Mouse (Mus musculus) MEL (cell line): ENCODE results near the gene Srpk3. TPM values are rescaled to one million over a fixed set of nuclear protein-coding genes. Genes with fewer than 3 reads are reported as not detected.

Experiments used
- DNase-seq: peaks from one replicate; pipeline ENCODE4 v3.0.0; 2011; ENCODE audit warnings: low read depth, low spot score
- H3K27ac ChIP-seq: 2 replicates; pipeline ENCODE4 v1.5.1; 2012; ENCODE audit warnings: low read depth, mild to moderate bottlenecking, control low read depth, low read length, moderate library complexity; ENCODE audit not compliant: control insufficient read depth
- H3K27me3 ChIP-seq, 2 experiments: fragments of 150-350 bp in 1 of 2; sonication (generic) in 1 of 2; 2 replicates each; pipeline ENCODE4 v1.6.1; 2012; ENCODE audit warnings: low read length in 2 of 2, mild to moderate bottlenecking in 2 of 2, improper control_type of control experiment in 1 of 2, moderate library complexity in 1 of 2; ENCODE audit not compliant: insufficient read depth in 2 of 2, control insufficient read depth in 1 of 2
- H3K36me3 ChIP-seq, 2 experiments: 2 replicates each; pipeline ENCODE4 v1.6.1; 2012 to 2014; ENCODE audit warnings: low read length in 2 of 2, improper control_type of control experiment in 1 of 2, inconsistent platforms in 1 of 2, mild to moderate bottlenecking in 1 of 2; ENCODE audit not compliant: insufficient read depth in 2 of 2, control insufficient read depth in 1 of 2
- H3K4me1 ChIP-seq, 2 experiments: fragments of 150-350 bp in 1 of 2; sonication (generic) in 1 of 2; 2 replicates each; pipeline ENCODE4 v1.6.1; 2012; ENCODE audit warnings: low read length in 2 of 2, improper control_type of control experiment in 1 of 2, mild to moderate bottlenecking in 1 of 2; ENCODE audit not compliant: insufficient read depth in 2 of 2, control insufficient read depth in 1 of 2
- H3K4me3 ChIP-seq, 2 experiments: fragments of 150-350 bp in 1 of 2; sonication (generic) in 1 of 2; 2 replicates each; pipeline ENCODE4 v1.5.1; 2012; ENCODE audit warnings: low read depth in 2 of 2, low read length in 2 of 2, mild to moderate bottlenecking in 2 of 2, moderate library complexity in 2 of 2, control low read depth in 1 of 2, improper control_type of control experiment in 1 of 2; ENCODE audit not compliant: control insufficient read depth in 1 of 2, insufficient read depth in 1 of 2
- H3K79me2 ChIP-seq: 2 replicates; pipeline ENCODE4 v1.6.1; 2012; ENCODE audit warnings: mild to moderate bottlenecking, low read length, moderate library complexity; ENCODE audit not compliant: control insufficient read depth, poor library complexity, insufficient read depth
- H3K9ac ChIP-seq: 2 replicates; pipeline ENCODE4 v1.6.1; 2012; ENCODE audit warnings: low read depth, mild to moderate bottlenecking, control low read depth, low read length, moderate library complexity; ENCODE audit not compliant: control insufficient read depth, poor library complexity, severe bottlenecking
- H3K9me3 ChIP-seq: fragments of 150-350 bp; sonication (generic); replicated peaks from 2 replicates; pipeline ENCODE4 v1.6.1; 2012; ENCODE audit warnings: mild to moderate bottlenecking, low read length, improper control_type of control experiment, moderate library complexity; ENCODE audit not compliant: insufficient read depth
- BHLHE40 ChIP-seq: IDR thresholded peaks from 2 replicates; pipeline ENCODE4 v1.6.1; 2012; ENCODE audit warnings: low read depth, mild to moderate bottlenecking, inconsistent platforms, low read length, improper control_type of control experiment, borderline replicate concordance
- CHD1 ChIP-seq: IDR thresholded peaks from 2 replicates; pipeline ENCODE4 v1.6.1; 2012; ENCODE audit warnings: low read depth, mild to moderate bottlenecking, inconsistent platforms, low read length, improper control_type of control experiment
- CHD2 ChIP-seq: IDR thresholded peaks from 2 replicates; pipeline ENCODE4 v1.6.1; 2011; ENCODE audit warnings: low read length, improper control_type of control experiment
- E2F4 ChIP-seq: IDR thresholded peaks from 2 replicates; pipeline ENCODE4 v1.6.1; 2011; ENCODE audit warnings: low read depth, low read length, improper control_type of control experiment, borderline replicate concordance
- ELF1 ChIP-seq: IDR thresholded peaks from 2 replicates; pipeline ENCODE4 v1.6.1; 2014; ENCODE audit warnings: low read depth, mild to moderate bottlenecking, inconsistent platforms, low read length, improper control_type of control experiment, moderate library complexity
- EP300 ChIP-seq, 2 experiments: IDR thresholded peaks; 2 replicates each; pipeline ENCODE4 v1.6.1; 2011; ENCODE audit warnings: improper control_type of control experiment in 2 of 2, low read length in 2 of 2, low read depth in 1 of 2, mild to moderate bottlenecking in 1 of 2
- HCFC1 ChIP-seq: IDR thresholded peaks from 2 replicates; pipeline ENCODE4 v1.6.1; 2012; ENCODE audit warnings: low read depth, mild to moderate bottlenecking, inconsistent platforms, low read length, improper control_type of control experiment, moderate library complexity
- JUND ChIP-seq: IDR thresholded peaks from 2 replicates; pipeline ENCODE4 v1.6.1; 2011; ENCODE audit warnings: low read depth, mild to moderate bottlenecking, improper control_type of control experiment, low read length
- MAFK ChIP-seq: IDR thresholded peaks from 2 replicates; pipeline ENCODE4 v1.6.1; 2011; ENCODE audit warnings: low read depth, mild to moderate bottlenecking, low read length, improper control_type of control experiment, borderline replicate concordance
- MAZ ChIP-seq: IDR thresholded peaks from 2 replicates; pipeline ENCODE4 v1.6.1; 2012; ENCODE audit warnings: low read depth, mild to moderate bottlenecking, inconsistent platforms, low read length, improper control_type of control experiment
- MEF2A ChIP-seq: IDR thresholded peaks from 2 replicates; pipeline ENCODE4 v1.6.1; 2014; ENCODE audit warnings: low read depth, mild to moderate bottlenecking, inconsistent platforms, low read length, improper control_type of control experiment; ENCODE audit not compliant: poor library complexity, insufficient replicate concordance, severe bottlenecking; ENCODE audit errors: extremely low read depth
- MXI1 ChIP-seq: IDR thresholded peaks from 2 replicates; pipeline ENCODE4 v1.6.1; 2011; ENCODE audit warnings: mild to moderate bottlenecking, low read depth, low read length, improper control_type of control experiment
- MYB ChIP-seq: IDR thresholded peaks from 2 replicates; pipeline ENCODE4 v1.6.1; 2011; ENCODE audit warnings: mild to moderate bottlenecking, low read depth, low read length, improper control_type of control experiment
- MYC ChIP-seq: IDR thresholded peaks from 2 replicates; pipeline ENCODE4 v1.6.1; 2011; ENCODE audit warnings: low read depth, mild to moderate bottlenecking, low read length, improper control_type of control experiment, moderate library complexity
- NRF1 ChIP-seq: IDR thresholded peaks from 2 replicates; pipeline ENCODE4 v1.6.1; 2014; ENCODE audit warnings: low read depth, mild to moderate bottlenecking, inconsistent platforms, low read length, improper control_type of control experiment, moderate library complexity; ENCODE audit not compliant: poor library complexity, insufficient read depth, severe bottlenecking
- POLR2AphosphoS2 ChIP-seq: IDR thresholded peaks from 2 replicates; pipeline ENCODE4 v1.6.1; 2011; ENCODE audit warnings: low read length, improper control_type of control experiment
- RAD21 ChIP-seq: IDR thresholded peaks from 2 replicates; pipeline ENCODE4 v1.6.1; 2011; ENCODE audit warnings: mild to moderate bottlenecking, low read depth, low read length, improper control_type of control experiment
- RCOR1 ChIP-seq: IDR thresholded peaks from 2 replicates; pipeline ENCODE4 v1.6.1; 2012; ENCODE audit warnings: low read depth, mild to moderate bottlenecking, inconsistent platforms, low read length, improper control_type of control experiment
- TAL1 ChIP-seq: IDR thresholded peaks from 2 replicates; pipeline ENCODE4 v1.6.1; 2012; ENCODE audit warnings: mild to moderate bottlenecking, inconsistent platforms, low read length, moderate library complexity, mixed read lengths
- TCF12 ChIP-seq: IDR thresholded peaks from 2 replicates; pipeline ENCODE4 v1.6.1; 2014; ENCODE audit warnings: low read depth, mild to moderate bottlenecking, inconsistent platforms, low read length, improper control_type of control experiment, moderate library complexity
- USF1 ChIP-seq: IDR thresholded peaks from 2 replicates; pipeline ENCODE4 v1.6.1; 2014; ENCODE audit warnings: low read depth, mild to moderate bottlenecking, inconsistent platforms, low read length, improper control_type of control experiment, moderate library complexity
- USF2 ChIP-seq, 2 experiments: IDR thresholded peaks; 2 replicates each; pipeline ENCODE4 v1.6.1; 2011 to 2012; ENCODE audit warnings: improper control_type of control experiment in 2 of 2, low read length in 2 of 2, borderline replicate concordance in 1 of 2, inconsistent platforms in 1 of 2, low read depth in 1 of 2, mild to moderate bottlenecking in 1 of 2; ENCODE audit not compliant: insufficient read depth in 1 of 2
- ZC3H11A ChIP-seq: IDR thresholded peaks from 2 replicates; pipeline ENCODE4 v1.6.1; 2012; ENCODE audit warnings: low read depth, mild to moderate bottlenecking, inconsistent platforms, low read length, improper control_type of control experiment
- ZNF384 ChIP-seq: IDR thresholded peaks from 2 replicates; pipeline ENCODE4 v1.6.1; 2012; ENCODE audit warnings: low read depth, mild to moderate bottlenecking, inconsistent platforms, low read length, improper control_type of control experiment
- polyA plus RNA-seq, 2 experiments: library from polyadenylated mRNA; stranded (reverse) in 1 of 2; unstranded in 1 of 2; fragments of >175 nt in 1 of 2; fragments of >200 nt in 1 of 2; gene quantifications; 2 replicates each; pipeline versions ENCODE4 v1.2.1 to v1.2.4; 2012; ENCODE audit warnings: low replicate concordance in 2 of 2, low read depth in 1 of 2; ENCODE audit not compliant: insufficient read length in 2 of 2, insufficient read depth in 1 of 2, missing spikeins in 1 of 2
- total RNA-seq: library from RNA; depleted of rRNA; stranded (reverse); fragments of 300-350 nt; gene quantifications from 2 replicates; pipeline ENCODE4 v1.2.3, GENCODE M21; 2012

Srpk3 gene
- total and polyA plus RNA-seq, 3 experiments: 0.17 to 0.31 TPM; not detected in 1

GRCm38 (mm10) chrX:73756334-73757140 lies 17.7 kb upstream of the Srpk3 start, which contains the start of gene Plxnb3:
Plxnb3 (plus strand) TSS chrX:73757090.
- H3K27ac ChIP-seq: peak within 1 kb of the TSS; percentile 24; the same call in 1 of the 2 replicates
- no peak within 1 kb of the TSS for H3K9ac ChIP-seq
- no peak for DNase-seq
- H3K4me1 ChIP-seq: peaks cover 0 to 19% of the 10 kb centered on the region in 2 experiments; a peak in 2 of 4 replicates
- no peaks in the 10 kb centered on the region for H3K9me3 ChIP-seq
- H3K79me2 ChIP-seq: no peaks in the 10 kb centered on the region
- H3K27me3 ChIP-seq: no peaks in the 10 kb centered on the region
- no peak within 1 kb of the TSS for H3K4me3 ChIP-seq
- peaks cover 0 to 11% of the 10 kb centered on the region in 2 experiments; a peak in 2 of 4 replicates for H3K36me3 ChIP-seq
- no peak for TF ChIP-seq USF1
- no peak for TF ChIP-seq MYB
- TF ChIP-seq MEF2A: no peak
- no peak for TF ChIP-seq ZC3H11A
- no peak for TF ChIP-seq CHD1
- TF ChIP-seq BHLHE40: no peak
- TF ChIP-seq MYC: no peak
- no peak for TF ChIP-seq EP300 (IDR thresholded peaks at IDR 0.05; ENCODE audit: low read depth in 1 of 2, low read length in 2 of 2)
- TF ChIP-seq HCFC1: no peak
- no peak for TF ChIP-seq JUND
- TF ChIP-seq RCOR1: no peak
- no peak for TF ChIP-seq POLR2AphosphoS2
- no peak for TF ChIP-seq MAZ
- TF ChIP-seq, all 39 proteins: peak for 0

DNA sequence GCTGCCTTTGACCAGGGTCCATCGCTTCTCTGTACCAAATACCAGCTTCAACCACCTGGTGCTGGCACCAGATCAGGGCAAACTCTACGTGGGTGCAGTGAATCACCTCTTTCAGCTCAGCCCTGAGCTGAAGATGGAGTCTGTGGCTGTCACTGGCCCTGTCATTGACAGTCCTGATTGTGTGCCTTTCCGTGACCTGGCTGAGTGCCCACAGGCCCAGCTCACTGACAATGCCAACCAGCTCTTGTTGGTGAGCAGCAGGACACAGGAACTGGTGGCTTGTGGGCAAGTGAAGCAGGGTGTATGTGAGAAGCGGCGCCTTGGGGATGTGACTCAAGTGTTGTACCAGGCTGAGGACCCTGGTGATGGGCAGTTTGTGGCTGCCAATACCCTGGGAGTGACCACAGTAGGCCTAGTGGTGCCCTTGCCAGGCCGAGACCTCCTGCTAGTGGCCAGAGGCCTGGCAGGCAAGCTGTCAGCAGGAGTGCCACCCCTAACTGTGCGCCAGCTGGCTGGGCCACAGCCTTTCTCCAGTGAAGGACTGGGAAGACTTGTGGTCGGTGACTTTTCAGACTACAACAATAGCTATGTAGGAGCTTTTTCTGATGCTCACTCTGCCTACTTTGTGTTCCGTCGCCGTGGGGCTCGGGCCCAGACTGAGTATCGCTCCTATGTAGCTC lies 15.5 kb upstream of the Srpk3 start:
- Histone ChIP-seq H3K27ac (no peak overlapping the region), H3K9me3 (no peaks in the 10 kb centered on the region), H3K27me3 (no peaks in the 10 kb centered on the region), H3K9ac (no peak overlapping the region), H3K79me2 (no peaks in the 10 kb centered on the region), H3K36me3 (peaks cover 0 to 11% of the 10 kb centered on the region in 2 experiments; a peak in 2 of 4 replicates), H3K4me1 (peaks cover 0 to 19% of the 10 kb centered on the region in 2 experiments; a peak in 2 of 4 replicates), H3K4me3 (no peak overlapping the region)
- TF ChIP-seq MYC (no peak), NRF1 (no peak), MAZ (no peak), MAFK (no peak), JUND (no peak), E2F4 (no peak), TCF12 (no peak), MXI1 (no peak), ELF1 (no peak), TAL1 (no peak), ZNF384 (no peak), USF2 (IDR thresholded peaks at IDR 0.05; ENCODE audit: borderline replicate concordance in 1 of 2, insufficient read depth in 1 of 2, low read depth in 1 of 2, low read length in 2 of 2) (no peak), RAD21 (no peak), CHD2 (no peak), MYB (no peak)
- no peak for DNase-seq
